Mouse (Mus musculus): ENCODE data around the gene Sp9.

Sp9 gene

GRCm38 (mm10) chr2:73271459-73272161 is at the start of gene Sp9:
Gene Sp9 (plus strand): TSS chr2:73271925.
- peak; percentile 93 for DNase-seq (ENCODE audit: low read depth, low spot score)

- DNase-seq (ENCODE audit: low read depth, low spot score): no peak
Measured at GRCm38 (mm10) chr2:73231081-73231480, 40.6 kb upstream of the Sp9 start.

GRCm38 (mm10) chr2:73241299-73241698 is 30.4 kb upstream of the Sp9 start:
- no peak for DNase-seq (ENCODE audit: low read depth, low spot score)

- DNase-seq (ENCODE audit: low read depth, low spot score): peak; percentile 60
Measured at GRCm38 (mm10) chr2:73248701-73249100, 23.0 kb upstream of the Sp9 start.

GRCm38 (mm10) chr2:73263172-73263765 is 8.5 kb upstream of the Sp9 start:
- DNase-seq (ENCODE audit: low read depth, low spot score): peak; percentile 69

- peak; percentile 74 for DNase-seq (ENCODE audit: low read depth, low spot score)
Measured at GRCm38 (mm10) chr2:73263794-73264610, 7.7 kb upstream of the Sp9 start.

- peak; percentile 54 for DNase-seq (ENCODE audit: low read depth, low spot score)
Measured at GRCm38 (mm10) chr2:73264611-73265195, 7.0 kb upstream of the Sp9 start.

- no peak for DNase-seq (ENCODE audit: low read depth, low spot score)
Measured at GRCm38 (mm10) chr2:73266011-73266410, 5.7 kb upstream of the Sp9 start.

GRCm38 (mm10) chr2:73266623-73267022 is 5.1 kb upstream of the Sp9 start:
- DNase-seq (ENCODE audit: low read depth, low spot score): no peak

- no peak for DNase-seq (ENCODE audit: low read depth, low spot score)
Measured at GRCm38 (mm10) chr2:73267231-73267630, 4.5 kb upstream of the Sp9 start.

GRCm38 (mm10) chr2:73267818-73268217 is 3.9 kb upstream of the Sp9 start:
- no peak for DNase-seq (ENCODE audit: low read depth, low spot score)

GRCm38 (mm10) chr2:73268281-73268680 is 3.4 kb upstream of the Sp9 start:
- DNase-seq (ENCODE audit: low read depth, low spot score): no peak

GRCm38 (mm10) chr2:73268836-73269395 is 2.8 kb upstream of the Sp9 start:
- no peak for DNase-seq (ENCODE audit: low read depth, low spot score)

- peak; percentile 33 for DNase-seq (ENCODE audit: low read depth, low spot score)
Measured at GRCm38 (mm10) chr2:73269666-73270065, 2.1 kb upstream of the Sp9 start.

- peak; percentile 24 for DNase-seq (ENCODE audit: low read depth, low spot score)
Measured at GRCm38 (mm10) chr2:73270071-73270592, 1.6 kb upstream of the Sp9 start.

GRCm38 (mm10) chr2:73270593-73271458 is 899 bp upstream of the Sp9 start:
- peak; percentile 57 for DNase-seq (ENCODE audit: low read depth, low spot score)

- peak; percentile 58 for DNase-seq (ENCODE audit: low read depth, low spot score)
Measured at GRCm38 (mm10) chr2:73272351-73273248, 875 bp downstream of the Sp9 start.

GRCm38 (mm10) chr2:73273249-73274118 is 1.8 kb downstream of the Sp9 start:
- DNase-seq (ENCODE audit: low read depth, low spot score): peak; percentile 62

All from ZHBTc4 (cell line).